Mouse (Mus musculus) T-helper 17 cell (primary cell): ENCODE measurements around the gene Myo10.

Experiments
- in situ Hi-C, 2 experiments: fragments of 300-600 bp; cut with MboI, MseI; formaldehyde crosslinking; loops; 1 replicate in 1 of 2; 2 replicates in 1 of 2; pipeline ENCODE4 v1.15.1; 2025; ENCODE audit warnings: high pct_unique_total_duplicates in 2 of 2

The Myo10 gene

DNA sequence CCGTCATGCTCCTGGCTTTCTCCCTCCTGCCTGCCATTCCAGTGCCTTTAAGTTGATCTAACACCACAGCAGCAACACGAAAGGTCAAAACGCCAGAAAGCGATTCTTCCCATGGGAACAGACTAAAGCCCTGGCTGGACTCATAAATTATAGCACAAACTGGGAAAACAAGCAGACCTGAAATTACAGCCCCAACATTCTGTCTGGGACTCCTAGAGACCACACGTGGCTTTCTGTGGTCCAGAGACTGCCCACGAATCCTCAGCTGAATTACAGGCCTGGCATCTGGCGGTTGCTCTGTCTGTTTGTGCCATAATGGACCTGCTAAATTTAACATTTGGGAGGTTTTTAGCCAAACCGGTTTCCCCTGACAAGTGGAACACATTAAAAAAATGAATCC is 171.8 kb downstream of the Myo10 start:
- in situ Hi-C loops: loop anchor here (10.0 kb wide), 2 partner anchors 369 to 1131 kb away; no protein-coding TSS in a partner anchor

- in situ Hi-C loops: loop anchor here (10.0 kb wide), 2 partner anchors 371 to 1129 kb away; no protein-coding TSS in a partner anchor
Observed at GRCm38 (mm10) chr15:25795496-25795895, 173.2 kb downstream of the Myo10 start.

DNA sequence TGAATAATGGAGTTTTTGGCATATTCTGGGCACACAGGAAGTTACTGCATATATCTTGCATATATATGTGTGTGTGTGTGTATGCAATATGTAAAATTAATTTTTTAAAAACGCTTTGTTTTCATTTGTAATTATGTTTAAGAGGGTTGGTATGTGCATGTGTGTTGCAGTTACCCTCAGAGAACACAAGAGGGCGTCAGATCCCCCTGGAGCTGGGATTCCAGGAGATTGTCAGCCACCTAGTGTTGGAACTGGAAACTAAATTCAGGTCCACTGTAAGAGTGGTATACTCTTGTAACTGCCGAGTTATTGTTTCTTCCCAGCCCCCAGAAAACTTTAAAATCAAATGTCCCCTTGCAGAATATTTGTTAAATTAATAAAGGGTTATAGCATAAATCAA is 174.0 kb downstream of the Myo10 start:
- in situ Hi-C loops: loop anchor here (10.0 kb wide), 2 partner anchors 372 to 1128 kb away; no protein-coding TSS in a partner anchor

DNA sequence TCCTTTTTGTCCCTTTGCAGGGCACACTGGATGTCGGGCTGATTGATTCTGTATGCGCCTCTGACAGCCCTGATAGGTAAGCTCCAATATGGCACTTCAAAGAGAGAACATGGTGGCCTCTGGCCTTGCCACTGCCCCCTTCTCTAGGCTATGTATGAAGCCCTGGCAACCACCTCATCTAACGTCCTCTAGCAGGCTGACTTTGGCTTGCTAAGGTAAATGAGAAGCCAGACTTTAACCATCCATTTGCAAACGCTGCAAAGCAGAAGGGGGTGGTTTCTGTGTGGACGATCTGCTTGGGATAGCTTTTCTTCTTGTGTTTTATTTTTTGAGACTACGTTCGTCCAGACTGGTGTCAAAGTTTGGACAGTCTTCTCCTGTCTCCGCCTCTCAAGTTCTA is 174.9 kb downstream of the Myo10 start:
- in situ Hi-C loops: loop anchor here (10.0 kb wide), 2 partner anchors 372 to 1128 kb away; no protein-coding TSS in a partner anchor

- in situ Hi-C loops: loop anchor here (10.0 kb wide), 2 partner anchors 373 to 1127 kb away; no protein-coding TSS in a partner anchor
Observed at GRCm38 (mm10) chr15:25797888-25798287, 175.6 kb downstream of the Myo10 start.

DNA sequence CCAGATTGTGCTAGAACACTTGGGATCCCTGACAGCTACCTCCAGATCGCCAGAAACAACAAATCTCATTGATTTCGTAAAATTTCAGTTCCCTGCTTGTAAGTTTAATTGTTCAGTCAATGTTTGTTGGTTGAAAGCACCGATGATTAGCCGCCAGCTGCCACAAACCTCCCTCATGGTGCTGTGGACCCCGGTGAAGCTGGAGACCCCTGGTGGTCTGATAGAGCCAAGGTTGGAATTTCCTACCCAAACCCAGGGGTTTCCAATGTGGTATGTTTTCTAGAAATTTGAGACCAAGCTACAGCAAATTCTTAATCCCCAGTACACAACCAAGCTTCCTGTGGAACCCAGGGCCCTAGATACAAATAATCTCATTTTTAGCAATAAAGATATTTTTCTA is 179.4 kb downstream of the Myo10 start:
- in situ Hi-C loops: loop anchor here in 1 of 2 experiments (10.0 to 25.0 kb wide), 2 partner anchors 153 to 536 kb away; no protein-coding TSS in a partner anchor

DNA sequence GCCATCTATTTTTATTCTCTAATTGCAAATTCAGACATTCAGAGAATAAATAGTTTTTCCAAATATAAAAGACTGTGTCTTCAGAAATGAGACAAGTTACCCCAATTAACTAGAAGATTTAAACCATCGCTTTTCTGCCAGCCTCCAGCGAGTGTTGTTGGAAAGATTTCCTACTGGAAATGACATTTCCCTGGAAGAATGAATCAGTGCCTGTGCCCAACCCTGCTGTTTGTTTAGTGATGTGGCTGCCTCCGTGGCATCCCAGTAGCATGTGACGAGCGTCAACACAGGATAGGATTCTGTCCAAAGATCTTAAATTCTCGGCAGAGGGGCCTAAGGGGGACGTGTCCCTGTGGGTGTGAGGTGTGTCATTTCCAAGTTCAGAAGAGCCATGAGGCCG is 179.9 kb downstream of the Myo10 start:
- in situ Hi-C loops: loop anchor here in 1 of 2 experiments (10.0 to 25.0 kb wide), 2 partner anchors 153 to 535 kb away; no protein-coding TSS in a partner anchor

DNA sequence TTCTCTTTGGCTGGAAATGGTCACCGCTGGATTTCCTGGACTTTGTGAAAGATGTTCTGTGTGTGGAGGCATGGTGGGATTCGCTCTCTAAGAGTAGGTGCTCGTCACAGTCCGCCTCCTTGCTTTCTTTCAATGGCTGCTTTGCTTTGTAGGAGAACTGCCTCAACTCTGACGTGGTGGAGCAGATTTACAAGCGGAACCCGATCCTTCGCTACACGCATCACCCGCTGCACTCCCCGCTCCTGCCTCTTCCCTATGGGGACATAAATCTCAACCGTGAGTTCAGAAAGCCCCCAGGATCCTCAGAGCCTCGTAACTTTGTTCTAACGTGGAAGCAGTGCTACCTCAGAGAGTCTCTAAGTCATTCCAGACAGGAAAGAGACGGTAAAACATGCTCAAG is 180.8 kb downstream of the Myo10 start:
- in situ Hi-C loops: loop anchor here in 1 of 2 experiments (10.0 to 25.0 kb wide), 2 partner anchors 152 to 534 kb away; no protein-coding TSS in a partner anchor

- in situ Hi-C loops: loop anchor here in 1 of 2 experiments (10.0 to 25.0 kb wide), 2 partner anchors 149 to 532 kb away; no protein-coding TSS in a partner anchor
Observed at GRCm38 (mm10) chr15:25805336-25806110, 183.2 kb downstream of the Myo10 start.

DNA sequence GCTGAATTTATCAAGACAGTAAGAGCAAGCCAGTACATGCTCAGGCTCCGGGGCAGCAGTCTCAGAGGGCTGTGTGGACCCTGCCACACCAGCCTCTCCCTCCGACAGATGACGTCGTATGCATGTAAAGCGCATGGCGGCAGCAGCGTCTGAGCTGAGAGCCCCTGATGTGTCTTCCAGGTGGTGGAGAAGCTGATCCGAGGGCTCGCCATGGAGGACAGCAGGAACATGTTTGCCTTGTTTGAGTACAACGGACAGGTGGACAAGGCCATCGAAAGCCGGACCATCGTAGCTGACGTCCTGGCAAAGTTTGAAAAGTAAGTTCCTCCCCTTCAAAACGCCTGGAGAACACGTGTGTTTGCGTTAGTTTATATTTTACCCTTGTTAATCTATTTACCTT is 184.0 kb downstream of the Myo10 start:
- in situ Hi-C loops: loop anchor here in 1 of 2 experiments (10.0 to 25.0 kb wide), 2 partner anchors 148 to 531 kb away; no protein-coding TSS in a partner anchor

GRCm38 (mm10) chr15:25806878-25807277 is 184.6 kb downstream of the Myo10 start:
- in situ Hi-C loops: loop anchor here in 1 of 2 experiments (10.0 to 25.0 kb wide), 2 partner anchors 148 to 530 kb away; no protein-coding TSS in a partner anchor

- in situ Hi-C loops: loop anchor here in 1 of 2 experiments (10.0 to 25.0 kb wide), 2 partner anchors 146 to 528 kb away; no protein-coding TSS in a partner anchor
Observed at GRCm38 (mm10) chr15:25808677-25809460, 186.5 kb downstream of the Myo10 start.

GRCm38 (mm10) chr15:25809669-25810068 is 187.3 kb downstream of the Myo10 start:
- in situ Hi-C loops: loop anchor here in 1 of 2 experiments (5.0 to 25.0 kb wide), 3 partner anchors 118 to 528 kb away; no protein-coding TSS in a partner anchor

- in situ Hi-C loops: loop anchor here in 1 of 2 experiments (5.0 to 25.0 kb wide), 2 partner anchors 115 to 525 kb away; no protein-coding TSS in a partner anchor
Observed at GRCm38 (mm10) chr15:25811834-25812250, 189.5 kb downstream of the Myo10 start.

DNA sequence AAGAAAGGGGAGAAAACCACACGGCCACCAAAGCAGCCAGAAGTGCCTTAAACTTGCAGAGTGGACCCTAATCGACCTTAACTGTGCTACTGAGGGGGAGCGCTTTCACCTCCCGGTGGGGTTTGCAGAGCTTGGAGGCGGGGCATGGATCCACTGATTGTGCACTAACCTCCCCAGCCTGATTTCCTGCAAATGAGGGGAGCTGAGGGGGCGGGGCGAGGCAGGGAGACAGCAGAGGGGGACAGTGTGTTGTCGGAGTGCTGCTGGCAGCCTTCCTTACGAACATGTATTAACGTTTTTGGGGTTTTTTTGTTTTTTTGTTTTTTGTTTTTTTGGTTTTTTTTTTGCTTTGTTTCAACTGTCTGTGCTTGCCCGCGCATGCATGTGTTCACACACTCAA is 190.2 kb downstream of the Myo10 start:
- in situ Hi-C loops: loop anchor here in 1 of 2 experiments (5.0 to 25.0 kb wide), 2 partner anchors 115 to 525 kb away; no protein-coding TSS in a partner anchor

- in situ Hi-C loops: loop anchor here in 1 of 2 experiments (5.0 to 25.0 kb wide), 2 partner anchors 113 to 523 kb away; no protein-coding TSS in a partner anchor
Observed at GRCm38 (mm10) chr15:25814535-25814934, 192.2 kb downstream of the Myo10 start.

GRCm38 (mm10) chr15:25817191-25817590 is 194.9 kb downstream of the Myo10 start:
- in situ Hi-C loops: loop anchor here in 1 of 2 experiments (25.0 kb wide), 1 partner anchor 520 kb away; no protein-coding TSS in a partner anchor

DNA sequence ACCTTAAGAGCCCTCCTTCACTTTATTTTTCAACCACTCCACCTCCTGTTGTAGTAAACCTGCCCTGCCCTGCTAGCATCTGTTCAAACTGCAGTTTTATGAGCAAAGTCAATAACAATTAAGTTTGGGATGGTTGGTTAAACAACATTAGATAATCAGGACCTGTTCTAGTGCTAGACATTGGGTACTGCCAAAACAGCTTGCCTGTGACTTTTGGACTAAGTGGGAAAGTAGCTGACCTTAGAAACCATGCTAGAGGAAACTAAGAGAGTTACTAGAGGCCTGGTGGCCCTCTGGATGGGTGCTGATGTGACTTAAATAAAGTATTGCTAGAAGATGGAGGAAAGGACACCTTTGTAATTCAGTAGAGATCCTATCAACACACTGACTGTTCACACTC is 199.7 kb downstream of the Myo10 start:
- in situ Hi-C loops: loop anchor here in 1 of 2 experiments (25.0 kb wide), 1 partner anchor 515 kb away; no protein-coding TSS in a partner anchor

- in situ Hi-C loops: loop anchor here in 1 of 2 experiments (25.0 kb wide), 1 partner anchor 515 kb away; no protein-coding TSS in a partner anchor
Observed at GRCm38 (mm10) chr15:25822656-25823055, 200.3 kb downstream of the Myo10 start.

DNA sequence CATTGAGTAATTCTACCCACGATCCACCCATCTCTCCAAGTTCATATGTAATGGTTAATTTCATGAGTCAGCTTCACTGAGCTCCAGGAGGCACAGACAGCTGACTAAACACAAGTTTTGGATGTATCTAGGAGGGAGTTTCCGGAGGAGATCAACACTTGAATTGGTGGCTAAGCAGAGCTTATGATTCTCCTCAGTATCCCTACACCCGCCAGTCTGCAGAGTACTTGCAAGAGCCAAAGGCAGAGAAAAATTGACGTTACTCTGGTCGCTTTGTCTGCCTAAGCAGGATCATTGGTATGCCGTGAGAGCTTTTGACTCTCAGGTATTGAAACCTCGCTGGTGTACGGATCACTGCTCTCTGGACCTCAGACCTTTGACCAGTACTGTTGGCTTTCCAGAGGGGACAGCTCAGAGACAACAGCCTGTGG is 204.2 kb downstream of the Myo10 start:
- in situ Hi-C loops: loop anchor here in 1 of 2 experiments (25.0 kb wide), 1 partner anchor 811 kb away; no protein-coding TSS in a partner anchor
